Mouse (Mus musculus) cortical plate, adult 2 months (tissue): ENCODE data around the gene Prpf3.

Experiments
- CTCF ChIP-seq: fragments of 200-500 bp; IDR thresholded peaks from 2 replicates; pipeline ENCODE4 v1.5.1; 2011; ENCODE audit warnings: mild to moderate bottlenecking, control low read depth, low read length; ENCODE audit not compliant: insufficient read depth; ENCODE audit errors: extremely low read depth
- POLR2A ChIP-seq: fragments of 200-500 bp; IDR thresholded peaks from 2 replicates; pipeline ENCODE4 v1.6.1; 2011; ENCODE audit warnings: mild to moderate bottlenecking, low read length, control low read depth; ENCODE audit not compliant: insufficient read depth; ENCODE audit errors: extremely low read depth

GRCm38 (mm10) chr3:95806677-95807076 is 49.0 kb downstream of the Prpf3 start:
- no peak for TF ChIP-seq CTCF
- TF ChIP-seq POLR2A, result no peak
